Mouse (Mus musculus): ENCODE measurements around the gene Jag2.

The Jag2 gene

GRCm38 (mm10) chr12:112868178-112869087, 61.1 kb downstream of the Jag2 start, which contains the start of gene Gpr132:
Gpr132 (minus strand) TSS chr12:112868228.
- DNase-seq (ENCODE audit: low read depth, low spot score), result no peak

GRCm38 (mm10) chr12:112867106-112867674, 62.4 kb downstream of the Jag2 start:
- no peak for DNase-seq (ENCODE audit: low read depth, low spot score)

- DNase-seq (ENCODE audit: low read depth, low spot score), result no peak
Observed at GRCm38 (mm10) chr12:112866467-112867080, 63.0 kb downstream of the Jag2 start.

GRCm38 (mm10) chr12:112864804-112865203, 64.8 kb downstream of the Jag2 start:
- DNase-seq (ENCODE audit: low read depth, low spot score), result no peak

GRCm38 (mm10) chr12:112861911-112862321, 67.7 kb downstream of the Jag2 start:
- no peak for DNase-seq (ENCODE audit: low read depth, low spot score)

- DNase-seq (ENCODE audit: low read depth, low spot score), result no peak
Observed at GRCm38 (mm10) chr12:112860765-112861164, 68.8 kb downstream of the Jag2 start.

- no peak for DNase-seq (ENCODE audit: low read depth, low spot score)
Observed at GRCm38 (mm10) chr12:112859930-112860329, 69.6 kb downstream of the Jag2 start.

- DNase-seq (ENCODE audit: low read depth, low spot score), result no peak
Observed at GRCm38 (mm10) chr12:112858581-112859336, 70.8 kb downstream of the Jag2 start.
